31 mouse cellular contexts compared by ENCODE assay signal in the genomic region with DNA sequence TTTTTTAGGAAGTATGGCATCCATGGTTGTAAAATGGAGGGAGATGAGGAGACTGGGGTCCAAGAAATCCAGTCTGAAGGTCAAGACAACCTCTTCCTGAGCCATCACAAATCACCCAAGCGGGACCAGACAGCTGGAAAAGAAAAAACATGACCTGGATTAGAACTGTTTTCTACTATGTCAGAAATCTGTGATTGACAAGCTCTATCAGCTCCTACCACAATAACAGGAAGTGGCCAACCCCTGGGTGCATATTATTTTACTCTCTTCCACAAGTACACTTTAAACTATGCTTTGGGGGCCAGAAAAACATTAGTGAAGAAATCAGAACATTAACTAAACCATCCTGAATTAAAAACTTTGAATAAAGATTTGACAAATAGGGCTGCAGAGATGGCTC. TPM values are rescaled to one million over a fixed set of nuclear protein-coding genes. Genes with fewer than 3 reads are reported as not detected.
DNase-seq lines count a peak whose midpoint lies in the region; TF ChIP-seq lines count a peak whose summit lies in the region.
"Had no signal": no experiment of that assay in that cellular context is flagged by ENCODE, and none has a peak within 500 bp of the region (broad histone marks: within the 10 kb centered on the region; RNA-seq: fewer than 3 reads in every experiment).

No protein-coding gene starts in this region.

- peak; percentile 18 for DNase-seq in lung, postnatal 25 days (ENCODE audit: low spot score)
- no peak for DNase-seq in lung, postnatal 14 days
- DNase-seq in CD4-positive helper T cell, adult 2 months (ENCODE audit: low read depth, low spot score) = peak; percentile 62
- DNase-seq in MEL (ENCODE audit: low read depth, low spot score) = peak; percentile 26
- peak; percentile 57 for DNase-seq in naive thymus-derived CD4-positive, alpha-beta T cell, adult 2 months (ENCODE audit: low read depth)
- DNase-seq in heart, adult 8-10 months (ENCODE audit: low spot score) = no peak
- DNase-seq in layer of hippocampus, adult 2 months (ENCODE audit: low spot score in 2 of 2) = no peak
- no peak for DNase-seq in thymus, adult 18-20 months
- DNase-seq: adrenal gland, adult 2 months; cerebellum, adult 8-10 months; cerebellum, postnatal 36 days; gastrocnemius, postnatal 25 days; heart, adult 18-20 months; kidney, adult 2 months; kidney, postnatal 36 days; layer of hippocampus, postnatal 36 days; lung, embryonic 14.5 days; right cerebral cortex, postnatal 4 days; thymus, postnatal 4 days had no signal

- no peak for TF ChIP-seq EP300 in MEL (IDR thresholded peaks at IDR 0.05; ENCODE audit: low read depth in 1 of 2, low read length in 2 of 2)

- no peak for TF ChIP-seq POLR2A in MEL (IDR thresholded peaks at IDR 0.05; ENCODE audit: control insufficient read depth in 1 of 2, insufficient read depth in 1 of 2, low read depth in 1 of 2, low read length in 2 of 2, poor library complexity in 1 of 2)

- no peaks in the 10 kb centered on the region for H3K27me3 ChIP-seq in MEL (ENCODE audit: control insufficient read depth in 1 of 2, insufficient read depth in 2 of 2, low read length in 2 of 2)

- no peaks in the 10 kb centered on the region for H3K9me3 ChIP-seq in MEL (replicated peaks; ENCODE audit: insufficient read depth, low read length)
- H3K9me3 ChIP-seq: embryonic facial prominence, embryonic 12.5 days; forebrain, embryonic 15.5 days; heart, embryonic 12.5 days; limb, embryonic 10.5 days; limb, embryonic 15.5 days; liver, embryonic 15.5 days; midbrain, embryonic 15.5 days; neural tube, embryonic 12.5 days had no signal

- no peak for TF ChIP-seq RAD21 in MEL (IDR thresholded peaks at IDR 0.05; ENCODE audit: low read depth, low read length)

- no peaks in the 10 kb centered on the region for H3K79me2 ChIP-seq in MEL (ENCODE audit: control insufficient read depth, insufficient read depth, low read length, poor library complexity)

- no peak overlapping the region for H3K4me3 ChIP-seq in MEL (ENCODE audit: control insufficient read depth in 1 of 2, insufficient read depth in 1 of 2, low read depth in 2 of 2, low read length in 2 of 2)
- no peak overlapping the region for H3K4me3 ChIP-seq in layer of hippocampus, adult 2 months
- H3K4me3 ChIP-seq: embryonic facial prominence, embryonic 12.5 days; forebrain, embryonic 15.5 days; heart, embryonic 12.5 days; limb, embryonic 10.5 days; limb, embryonic 15.5 days; liver, embryonic 15.5 days; midbrain, embryonic 15.5 days; neural tube, embryonic 12.5 days had no signal

- no peak for TF ChIP-seq CTCF in MEL (IDR thresholded peaks at IDR 0.05 in 2 of 3, conservative IDR thresholded peaks at IDR 0.05 in 1 of 3; ENCODE audit: control insufficient read depth in 1 of 3, insufficient read depth in 1 of 3, low read depth in 2 of 3, low read length in 3 of 3, poor library complexity in 1 of 3, severe bottlenecking in 1 of 3)
- no peak for TF ChIP-seq CTCF in layer of hippocampus, adult 2 months (conservative IDR thresholded peaks at IDR 0.05)

- H3K27ac ChIP-seq in MEL (ENCODE audit: control insufficient read depth, low read depth, low read length) = no peak overlapping the region
- H3K27ac ChIP-seq in layer of hippocampus, adult 2 months = no peak overlapping the region
- H3K27ac ChIP-seq: forebrain, embryonic 15.5 days; hindbrain, embryonic 14.5 days; limb, embryonic 10.5 days; limb, embryonic 15.5 days; liver, embryonic 15.5 days; macrophage; midbrain, embryonic 15.5 days; neural tube, embryonic 12.5 days; stomach, postnatal 0 days had no signal

- H3K4me1 ChIP-seq in MEL (ENCODE audit: control insufficient read depth in 1 of 2, insufficient read depth in 2 of 2, low read length in 2 of 2) = peaks cover 3 to 8% of the 10 kb centered on the region in 2 experiments

- H3K36me3 ChIP-seq in MEL (ENCODE audit: control insufficient read depth in 1 of 2, insufficient read depth in 2 of 2, low read length in 2 of 2) = peaks cover 0 to 6% of the 10 kb centered on the region in 2 experiments; a peak in 2 of 4 replicates
- H3K36me3 ChIP-seq: embryonic facial prominence, embryonic 12.5 days; forebrain, embryonic 15.5 days; heart, embryonic 12.5 days; limb, embryonic 10.5 days; limb, embryonic 15.5 days; liver, embryonic 15.5 days; midbrain, embryonic 15.5 days; neural tube, embryonic 12.5 days had no signal

- H3K9ac ChIP-seq in MEL (ENCODE audit: control insufficient read depth, low read depth, low read length, poor library complexity, severe bottlenecking) = no peak overlapping the region
- H3K9ac ChIP-seq: embryonic facial prominence, embryonic 12.5 days; forebrain, embryonic 15.5 days; heart, embryonic 12.5 days; hindbrain, embryonic 14.5 days; limb, embryonic 15.5 days; liver, embryonic 15.5 days; lung, embryonic 14.5 days; midbrain, embryonic 15.5 days; neural tube, embryonic 12.5 days had no signal

TF ChIP-seq in MEL, 35 proteins besides CTCF, POLR2A, EP300 and RAD21:
- no peak for TF ChIP-seq TBP (IDR thresholded peaks at IDR 0.05; ENCODE audit: low read depth, low read length)
- TF ChIP-seq HCFC1 (IDR thresholded peaks at IDR 0.05; ENCODE audit: low read depth, low read length) = no peak
- TF ChIP-seq GATA1 (IDR thresholded peaks at IDR 0.05; ENCODE audit: low read depth, low read length) = 0 out of 2 replicates have a peak, but pooled peaks have one; percentile 7
- TF ChIP-seq MAZ (IDR thresholded peaks at IDR 0.05; ENCODE audit: low read depth, low read length) = no peak

RNA-seq across cellular contexts. Expression of a gene that starts 2.2 kb away (rescaled TPM):
- 0.23 and 0.29 TPM in 2 replicates for total RNA-seq in MEL (2012; rRNA removed)
- not detected for polyA plus RNA-seq in MEL (2012; ENCODE audit: insufficient read depth in 1 of 2, insufficient read length in 2 of 2, low read depth in 1 of 2, low replicate concordance in 2 of 2, missing spikeins in 1 of 2)
- under 1 TPM; 0.33 to 0.95 (median 0.64) TPM for total RNA-seq in heart, adult 8-10 months (2022)
- total RNA-seq in layer of hippocampus, adult 2 months (2021) = 10 to 100 TPM; 11.6 to 11.8 TPM
- total RNA-seq: hematopoietic stem cell, adult 5-6 weeks had no signal
- polyA plus RNA-seq: macrophage had no signal

RNA-seq across cellular contexts. Expression of a gene that starts 58.6 kb away (rescaled TPM):
- 8.5 and 9.0 TPM in 2 replicates for total RNA-seq in MEL (2012; rRNA removed)
- 10 to 100 TPM in 1 of 2 experiments, not detected in 1; 18.8 TPM for polyA plus RNA-seq in MEL (2012; ENCODE audit: insufficient read depth in 1 of 2, insufficient read length in 2 of 2, low read depth in 1 of 2, low replicate concordance in 2 of 2, missing spikeins in 1 of 2)
- 10 to 100 TPM; 11.4 to 13.1 (median 12.1) TPM for total RNA-seq in heart, adult 8-10 months (2022)
- 10 to 100 TPM; 14.9 to 19.1 TPM for total RNA-seq in layer of hippocampus, adult 2 months (2021)

Comparison
In these comparisons a context has a peak if more than half of its experiments do, and no peak if none do; other contexts are left out.
1. DNase-seq: peak in lung, postnatal 25 days (single experiment), CD4-positive helper T cell, adult 2 months (single experiment), MEL (single experiment) and naive thymus-derived CD4-positive, alpha-beta T cell, adult 2 months (single experiment); none in lung, postnatal 14 days (single experiment), heart, adult 8-10 months (single experiment), layer of hippocampus, adult 2 months (0 of 2) and thymus, adult 18-20 months (0 of 2).